Mouse (Mus musculus): ENCODE data around the gene Rnf111. TPM values are rescaled to one million over a fixed set of nuclear protein-coding genes. Genes with fewer than 3 reads are reported as not detected.

Gene Rnf111
- polyA plus RNA-seq, 1 experiment from 2014 or later: 8.0 TPM

DNA sequence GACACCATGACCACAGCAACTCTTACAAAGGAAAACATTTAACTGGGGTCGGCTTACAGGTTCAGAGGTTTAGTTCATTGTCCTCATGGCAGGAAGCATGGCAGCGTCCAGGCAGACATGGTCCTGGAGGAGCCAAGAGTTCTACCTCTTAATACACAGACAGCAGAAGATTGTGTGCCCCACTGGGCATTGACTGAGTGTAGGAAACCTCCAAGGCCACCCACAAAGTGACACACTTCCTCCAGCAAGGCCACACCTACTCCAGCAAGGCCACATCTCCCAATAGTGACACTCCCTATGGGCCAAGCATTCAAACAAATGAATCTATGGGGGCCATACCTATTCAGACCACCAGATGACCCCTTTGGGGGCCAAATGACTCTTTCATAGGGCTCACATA is 107.4 kb downstream of the Rnf111 start:
- H3K4me1 ChIP-seq (replicated peaks): no peaks in the 10 kb centered on the region; the same call in 1 of the 2 replicates
- H3K4me2 ChIP-seq: no peak overlapping the region
- no peaks in the 10 kb centered on the region for H3K9me3 ChIP-seq (replicated peaks)
- H3K27me3 ChIP-seq: no peaks in the 10 kb centered on the region
- no peak overlapping the region for H3K4me3 ChIP-seq (replicated peaks)
- H3K9ac ChIP-seq: no peak overlapping the region
- 64% methylated on average over 2 of the region's 2 CpGs for WGBS (ENCODE audit: insufficient replicate concordance)
- no peak overlapping the region for H3K27ac ChIP-seq (replicated peaks)
- H3K36me3 ChIP-seq (replicated peaks): no peaks in the 10 kb centered on the region
- no peak for ATAC-seq (ENCODE audit: insufficient read depth)

DNA sequence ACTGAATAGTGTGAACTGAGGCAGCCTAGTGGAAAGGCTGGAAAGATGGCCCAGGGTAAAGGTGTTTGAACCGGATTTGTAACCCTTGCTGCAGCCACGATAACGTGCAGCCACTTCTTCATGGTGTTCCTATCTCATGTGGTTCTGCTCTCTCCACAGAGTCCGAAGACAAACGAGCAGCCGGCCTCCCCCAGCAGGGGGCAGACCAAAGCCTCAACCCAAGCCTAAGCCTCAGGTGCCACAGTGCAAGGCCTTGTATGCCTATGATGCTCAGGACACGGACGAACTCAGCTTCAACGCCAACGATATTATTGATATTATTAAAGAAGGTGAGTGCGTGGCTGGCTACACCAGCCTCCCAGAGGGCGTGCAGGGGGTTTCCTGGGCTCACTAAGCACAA is 107.9 kb downstream of the Rnf111 start:
- Histone ChIP-seq H3K36me3 (replicated peaks) (no peaks in the 10 kb centered on the region), H3K27me3 (no peaks in the 10 kb centered on the region), H3K27ac (replicated peaks) (no peak overlapping the region), H3K4me2 (no peak overlapping the region), H3K4me3 (replicated peaks) (no peak overlapping the region), H3K9ac (no peak overlapping the region), H3K4me1 (replicated peaks) (no peaks in the 10 kb centered on the region; the same call in 1 of the 2 replicates), H3K9me3 (replicated peaks) (no peaks in the 10 kb centered on the region)
- 65% methylated on average over 12 of the region's 12 CpGs for whole genome bisulfite sequencing (ENCODE audit: insufficient replicate concordance)
- ATAC-seq (ENCODE audit: insufficient read depth): no peak

DNA sequence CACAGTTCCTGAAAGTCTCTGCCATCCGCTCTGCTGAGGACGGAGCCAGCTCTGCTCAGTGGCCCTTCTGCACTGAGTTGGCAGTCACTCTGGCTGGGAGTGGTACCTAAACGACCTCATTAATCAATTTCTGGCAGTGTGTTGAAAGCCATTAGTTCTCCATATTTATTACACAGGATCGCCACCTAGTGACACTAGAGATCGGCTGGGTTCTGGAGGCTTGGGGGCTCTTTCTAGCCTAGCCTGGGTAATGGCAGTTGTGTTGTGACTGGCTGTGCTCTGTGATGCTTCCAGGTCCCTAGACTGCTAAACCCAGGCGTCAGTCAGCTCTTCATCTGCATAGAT is 111.0 kb downstream of the Rnf111 start:
- H3K27ac ChIP-seq (replicated peaks): no peak overlapping the region
- no peaks in the 10 kb centered on the region for H3K9me3 ChIP-seq (replicated peaks)
- H3K9ac ChIP-seq: no peak overlapping the region
- H3K4me3 ChIP-seq (replicated peaks): no peak overlapping the region
- no peak overlapping the region for H3K4me2 ChIP-seq
- H3K4me1 ChIP-seq (replicated peaks): no peaks in the 10 kb centered on the region; the same call in 1 of the 2 replicates
- ATAC-seq (ENCODE audit: insufficient read depth): no peak
- no peaks in the 10 kb centered on the region for H3K27me3 ChIP-seq
- H3K36me3 ChIP-seq (replicated peaks): no peaks in the 10 kb centered on the region
- 16% methylated on average over 6 of the region's 6 CpGs for WGBS (ENCODE audit: insufficient replicate concordance)

DNA sequence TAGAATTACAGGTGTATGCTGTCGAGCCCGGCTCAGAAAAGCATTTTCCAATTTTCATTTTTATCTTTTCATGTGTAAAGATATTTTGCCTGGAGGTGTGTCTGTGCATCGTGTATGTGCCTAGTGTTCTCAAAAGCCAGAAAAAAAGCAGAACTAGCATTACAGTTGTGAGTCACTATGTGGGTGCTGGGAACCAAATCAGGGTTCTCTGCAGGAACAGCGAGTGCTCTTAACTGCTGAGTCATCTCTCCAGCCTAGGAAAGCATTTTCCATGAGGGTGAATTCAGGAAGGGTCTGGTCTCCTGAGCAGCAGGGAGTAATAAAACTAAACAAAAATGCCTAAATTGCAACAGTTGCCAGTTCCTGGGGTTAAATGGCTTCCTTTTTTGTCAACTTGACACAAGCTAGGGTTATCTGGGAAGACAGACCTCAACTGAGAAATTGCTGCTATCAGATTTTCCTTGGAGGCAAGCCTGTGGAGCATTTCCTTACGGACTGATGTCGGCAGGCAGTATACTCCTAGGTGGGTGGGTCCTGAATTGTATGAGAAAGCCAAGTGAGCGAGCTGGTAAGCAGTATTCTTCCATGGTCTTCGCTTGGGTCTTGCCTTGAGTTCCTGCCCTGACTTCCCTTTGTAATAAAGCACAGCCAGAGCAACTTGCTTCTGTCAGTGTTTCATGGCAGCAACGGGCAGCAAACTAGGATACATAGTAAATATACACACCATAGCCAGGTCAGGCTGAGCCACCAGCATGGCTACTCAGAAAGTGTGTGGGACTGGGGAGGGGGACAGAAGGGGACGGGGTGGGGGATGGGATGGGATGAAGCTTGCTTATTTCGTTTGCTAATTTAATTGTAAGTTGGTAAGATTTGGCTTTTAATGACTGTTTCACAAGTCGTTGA is 111.6 kb downstream of the Rnf111 start:
- no peak overlapping the region for H3K27ac ChIP-seq (replicated peaks)
- 46% methylated on average over 12 of the region's 12 CpGs for WGBS (ENCODE audit: insufficient replicate concordance)
- H3K9ac ChIP-seq: no peak overlapping the region
- H3K4me3 ChIP-seq (replicated peaks): no peak overlapping the region
- no peaks in the 10 kb centered on the region for H3K9me3 ChIP-seq (replicated peaks)
- H3K4me2 ChIP-seq: no peak overlapping the region
- no peak for ATAC-seq (ENCODE audit: insufficient read depth)
- H3K4me1 ChIP-seq (replicated peaks): no peaks in the 10 kb centered on the region; the same call in 1 of the 2 replicates
- H3K27me3 ChIP-seq: no peaks in the 10 kb centered on the region
- no peaks in the 10 kb centered on the region for H3K36me3 ChIP-seq (replicated peaks)

DNA sequence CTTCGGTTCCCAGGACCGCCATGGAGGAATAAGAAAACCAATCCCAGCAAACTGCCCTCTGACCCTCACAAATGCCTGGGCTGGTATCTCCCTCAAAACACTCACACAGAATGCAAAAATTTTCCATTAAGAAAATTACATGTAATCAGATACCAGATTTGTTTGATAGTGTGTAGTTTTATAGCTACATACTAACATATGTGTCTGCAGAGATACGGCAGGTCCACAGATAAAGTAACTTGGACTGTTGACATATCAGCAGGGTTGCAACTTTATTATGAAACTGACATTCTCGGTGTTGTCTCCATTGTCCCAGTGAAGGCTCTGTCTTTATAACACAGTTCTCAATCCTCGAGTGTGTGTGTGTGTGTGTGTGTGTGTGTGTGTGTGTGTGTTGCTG is 112.5 kb downstream of the Rnf111 start:
- ATAC-seq (ENCODE audit: insufficient read depth): no peak
- H3K9ac ChIP-seq: no peak overlapping the region
- no peaks in the 10 kb centered on the region for H3K36me3 ChIP-seq (replicated peaks)
- H3K4me1 ChIP-seq (replicated peaks): peaks cover 6% of the 10 kb centered on the region; the same call in 1 of the 2 replicates
- 54% methylated on average over 5 of the region's 5 CpGs for WGBS (ENCODE audit: insufficient replicate concordance)
- H3K4me2 ChIP-seq: no peak overlapping the region
- H3K27me3 ChIP-seq: no peaks in the 10 kb centered on the region
- no peaks in the 10 kb centered on the region for H3K9me3 ChIP-seq (replicated peaks)
- H3K4me3 ChIP-seq (replicated peaks): no peak overlapping the region
- no peak overlapping the region for H3K27ac ChIP-seq (replicated peaks)

DNA sequence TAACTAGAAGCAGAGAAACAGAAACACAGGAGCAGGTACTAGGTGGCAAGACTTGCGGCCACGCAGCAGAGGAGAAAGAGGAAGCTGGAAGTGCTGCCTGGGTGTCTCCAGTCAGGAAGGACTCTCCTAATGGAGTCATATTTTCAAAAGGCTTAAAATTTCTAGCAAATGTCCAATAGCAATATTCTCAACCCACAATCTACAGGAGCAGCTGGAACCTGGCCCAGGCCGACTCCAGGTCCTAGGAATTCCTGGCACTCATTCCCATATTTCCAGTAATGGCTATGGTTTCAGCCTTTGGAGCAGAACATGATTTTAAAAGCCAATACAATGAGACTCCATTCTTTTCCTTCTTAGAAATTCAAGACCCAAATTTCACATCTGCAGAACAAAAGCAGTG is 114.0 kb downstream of the Rnf111 start:
- Histone ChIP-seq H3K27ac (replicated peaks) (no peak overlapping the region), H3K27me3 (no peaks in the 10 kb centered on the region), H3K9me3 (replicated peaks) (no peaks in the 10 kb centered on the region), H3K9ac (no peak overlapping the region), H3K36me3 (replicated peaks) (no peaks in the 10 kb centered on the region), H3K4me1 (replicated peaks) (peaks cover 21% of the 10 kb centered on the region), H3K4me2 (no peak overlapping the region), H3K4me3 (replicated peaks) (no peak overlapping the region)
- WGBS (ENCODE audit: insufficient replicate concordance): 65% methylated on average over 3 of the region's 3 CpGs
- ATAC-seq (ENCODE audit: insufficient read depth): no peak

DNA sequence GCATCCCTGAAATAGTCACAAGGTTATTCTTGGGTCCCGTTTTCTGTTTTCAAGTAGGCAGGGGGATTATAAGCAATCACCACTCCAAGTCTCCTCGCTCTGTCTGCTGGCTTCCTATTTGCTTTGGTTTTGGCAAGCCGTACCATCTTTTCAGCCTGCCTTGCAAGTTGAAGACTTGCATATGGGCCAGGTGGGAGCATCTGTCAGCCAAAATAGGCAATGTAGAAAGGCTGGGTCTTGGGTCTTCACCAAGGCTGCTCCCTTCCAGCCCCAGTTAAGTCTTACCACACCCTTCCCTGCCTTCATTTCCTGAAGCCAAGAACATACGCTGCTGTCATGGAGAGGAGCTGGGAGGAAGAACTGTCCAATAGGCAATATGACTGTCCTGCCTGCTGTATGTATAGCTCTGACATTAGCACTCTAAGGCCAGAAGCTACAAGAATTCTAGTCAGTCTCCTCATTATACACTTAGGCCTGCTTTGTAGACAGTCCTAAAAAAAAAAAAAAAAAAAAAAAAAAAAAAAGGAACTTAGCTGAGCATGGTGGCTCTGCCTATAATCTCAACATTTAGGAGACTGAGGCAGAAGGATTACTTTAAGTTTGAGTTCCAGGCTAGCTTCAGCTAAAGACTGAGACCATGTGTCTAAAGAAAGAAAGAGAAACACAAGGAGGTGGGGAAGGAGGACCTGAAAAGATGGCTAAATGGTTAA is 116.0 kb downstream of the Rnf111 start:
- Histone ChIP-seq H3K9me3 (replicated peaks) (no peaks in the 10 kb centered on the region), H3K36me3 (replicated peaks) (no peaks in the 10 kb centered on the region), H3K27me3 (no peaks in the 10 kb centered on the region), H3K4me2 (no peak overlapping the region), H3K9ac (no peak overlapping the region), H3K4me1 (replicated peaks) (peaks cover 24% of the 10 kb centered on the region), H3K4me3 (replicated peaks) (no peak overlapping the region), H3K27ac (replicated peaks) (no peak overlapping the region)
- WGBS (ENCODE audit: insufficient replicate concordance): 72% methylated on average over 4 of the region's 4 CpGs
- ATAC-seq (ENCODE audit: insufficient read depth): no peak

DNA sequence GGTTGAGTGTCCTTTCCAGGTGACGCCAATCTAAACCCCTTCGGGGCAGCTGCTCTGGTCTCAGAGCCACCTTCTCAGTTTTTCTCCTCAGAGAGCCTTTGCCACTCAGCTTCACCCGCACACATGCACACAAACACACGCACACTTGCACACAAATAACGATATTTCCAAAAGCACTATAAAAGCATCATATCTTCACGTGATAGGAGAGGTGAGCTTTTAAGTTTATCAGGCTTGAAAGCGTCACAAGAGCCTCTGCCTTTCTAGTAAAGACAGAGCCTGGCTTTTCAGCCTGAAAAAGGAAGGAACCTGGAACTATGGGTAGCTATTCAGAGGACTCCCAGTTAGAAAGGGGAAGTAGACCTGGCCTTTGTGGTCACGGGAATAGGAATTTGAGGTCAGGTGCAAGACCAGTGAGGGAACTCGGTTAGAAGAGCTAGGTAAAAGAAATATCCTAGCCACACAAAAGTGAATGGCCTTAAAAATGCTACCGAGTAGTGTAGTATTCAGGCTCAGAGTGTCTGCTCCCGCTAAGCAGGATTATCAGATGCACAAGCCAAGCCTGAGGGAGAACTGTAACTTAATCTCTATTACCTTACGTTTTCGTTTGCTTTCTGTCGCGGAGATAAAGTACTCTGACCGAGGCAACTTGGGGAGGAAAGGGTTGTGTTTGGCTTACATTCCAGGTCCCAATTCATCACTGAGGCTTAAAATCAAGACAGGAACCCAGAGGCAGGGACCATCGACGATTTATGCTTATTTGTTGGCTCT is 118.4 kb downstream of the Rnf111 start:
- no peaks in the 10 kb centered on the region for H3K27me3 ChIP-seq
- peaks cover 24% of the 10 kb centered on the region for H3K4me1 ChIP-seq (replicated peaks)
- ATAC-seq (ENCODE audit: insufficient read depth): peak; percentile 61; the same call in 1 of the 2 replicates
- no peaks in the 10 kb centered on the region for H3K9me3 ChIP-seq (replicated peaks)
- H3K27ac ChIP-seq (replicated peaks): no peak overlapping the region; the same call in 1 of the 2 replicates
- no peak overlapping the region for H3K9ac ChIP-seq
- H3K4me2 ChIP-seq: peak overlapping the region; percentile 21
- WGBS (ENCODE audit: insufficient replicate concordance): 27% methylated on average over 18 of the region's 18 CpGs
- H3K36me3 ChIP-seq (replicated peaks): no peaks in the 10 kb centered on the region
- H3K4me3 ChIP-seq (replicated peaks): no peak overlapping the region

DNA sequence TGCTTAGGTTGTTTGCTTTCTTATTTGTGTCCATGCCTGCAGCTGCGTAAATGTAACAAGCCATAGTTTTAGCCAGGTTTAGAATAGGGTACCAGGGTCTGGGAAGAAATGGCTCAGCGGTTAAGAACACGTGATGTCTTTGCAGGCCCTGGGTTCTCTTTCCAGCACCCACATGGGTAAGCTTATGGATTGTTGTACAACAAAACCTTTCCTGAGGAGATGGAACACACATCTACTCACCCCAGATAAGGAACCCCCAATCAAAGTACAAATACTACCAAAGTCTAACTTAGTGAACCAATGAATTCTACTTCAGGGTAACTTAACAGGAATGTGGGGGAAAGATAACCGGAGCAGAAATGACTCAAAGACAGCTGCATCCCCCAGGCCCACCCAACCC is 119.0 kb downstream of the Rnf111 start:
- no peaks in the 10 kb centered on the region for H3K9me3 ChIP-seq (replicated peaks)
- no peak overlapping the region for H3K4me3 ChIP-seq (replicated peaks)
- no peak for ATAC-seq (ENCODE audit: insufficient read depth)
- H3K36me3 ChIP-seq (replicated peaks): no peaks in the 10 kb centered on the region
- H3K27me3 ChIP-seq: no peaks in the 10 kb centered on the region
- no peak overlapping the region for H3K4me2 ChIP-seq
- peaks cover 24% of the 10 kb centered on the region for H3K4me1 ChIP-seq (replicated peaks)
- WGBS (ENCODE audit: insufficient replicate concordance): 66% methylated on average over 4 of the region's 4 CpGs
- H3K27ac ChIP-seq (replicated peaks): no peak overlapping the region
- H3K9ac ChIP-seq: no peak overlapping the region

DNA sequence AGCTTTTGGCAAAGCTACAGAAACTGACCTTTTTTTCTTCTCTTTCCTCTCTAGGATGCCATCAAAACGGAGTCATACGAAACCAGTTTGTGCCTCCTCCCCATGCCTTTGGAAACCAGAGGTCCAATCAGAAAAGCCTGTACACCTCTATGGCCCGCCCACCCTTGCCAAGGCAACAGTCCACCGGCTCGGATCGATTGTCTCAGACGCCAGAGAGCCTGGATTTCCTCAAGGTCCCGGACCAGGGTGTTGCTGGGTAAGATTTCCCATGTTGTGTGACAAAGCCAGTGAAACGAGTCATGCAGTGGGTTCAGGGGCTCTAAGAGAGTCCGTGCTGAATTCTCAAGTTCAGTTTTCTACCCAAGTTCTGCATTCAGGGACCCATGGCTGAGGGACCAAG is 119.8 kb downstream of the Rnf111 start:
- H3K36me3 ChIP-seq (replicated peaks): no peaks in the 10 kb centered on the region
- no peak for ATAC-seq (ENCODE audit: insufficient read depth)
- WGBS (ENCODE audit: insufficient replicate concordance): 62% methylated on average over 10 of the region's 10 CpGs

DNA sequence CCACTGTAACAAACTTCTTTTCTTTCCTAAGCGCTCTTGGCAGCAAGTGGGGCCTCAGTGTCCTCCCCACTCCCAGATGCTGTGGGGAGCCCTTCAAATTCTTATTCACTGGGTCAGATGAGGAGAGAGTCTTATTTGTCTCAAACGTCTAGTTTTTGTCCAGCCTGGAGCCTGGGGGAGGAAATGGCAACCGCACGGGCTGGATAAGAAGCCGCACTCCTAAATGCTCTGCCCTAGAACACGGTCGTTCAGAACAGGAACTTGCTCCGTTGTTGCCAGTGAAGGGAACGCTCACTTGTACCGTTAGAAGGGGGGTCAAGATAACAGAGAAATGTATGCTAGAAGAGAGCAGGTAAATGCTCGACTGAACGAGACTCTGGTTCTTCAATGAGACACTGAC is 121.4 kb downstream of the Rnf111 start:
- peak overlapping the region; percentile 13; the same call in 1 of the 2 replicates for H3K4me2 ChIP-seq
- no peak overlapping the region for H3K4me3 ChIP-seq (replicated peaks)
- peaks cover 4% of the 10 kb centered on the region; the same call in 1 of the 2 replicates for H3K36me3 ChIP-seq (replicated peaks)
- H3K4me1 ChIP-seq (replicated peaks): peaks cover 24% of the 10 kb centered on the region
- no peaks in the 10 kb centered on the region for H3K27me3 ChIP-seq
- H3K9ac ChIP-seq: no peak overlapping the region
- ATAC-seq (ENCODE audit: insufficient read depth): no peak
- 32% methylated on average over 12 of the region's 12 CpGs for WGBS (ENCODE audit: insufficient replicate concordance)
- H3K9me3 ChIP-seq (replicated peaks): no peaks in the 10 kb centered on the region
- H3K27ac ChIP-seq (replicated peaks): no peak overlapping the region

More for the DNA sequence above, 119.8 kb downstream of the Rnf111 start:
- H3K9ac ChIP-seq: no peak overlapping the region
- H3K27ac ChIP-seq (replicated peaks): no peak overlapping the region
- H3K4me2 ChIP-seq: no peak overlapping the region
- H3K27me3 ChIP-seq: no peaks in the 10 kb centered on the region
- H3K9me3 ChIP-seq (replicated peaks): no peaks in the 10 kb centered on the region
- H3K4me3 ChIP-seq (replicated peaks): no peak overlapping the region
- H3K4me1 ChIP-seq (replicated peaks): peaks cover 24% of the 10 kb centered on the region
